In the genomic region with DNA sequence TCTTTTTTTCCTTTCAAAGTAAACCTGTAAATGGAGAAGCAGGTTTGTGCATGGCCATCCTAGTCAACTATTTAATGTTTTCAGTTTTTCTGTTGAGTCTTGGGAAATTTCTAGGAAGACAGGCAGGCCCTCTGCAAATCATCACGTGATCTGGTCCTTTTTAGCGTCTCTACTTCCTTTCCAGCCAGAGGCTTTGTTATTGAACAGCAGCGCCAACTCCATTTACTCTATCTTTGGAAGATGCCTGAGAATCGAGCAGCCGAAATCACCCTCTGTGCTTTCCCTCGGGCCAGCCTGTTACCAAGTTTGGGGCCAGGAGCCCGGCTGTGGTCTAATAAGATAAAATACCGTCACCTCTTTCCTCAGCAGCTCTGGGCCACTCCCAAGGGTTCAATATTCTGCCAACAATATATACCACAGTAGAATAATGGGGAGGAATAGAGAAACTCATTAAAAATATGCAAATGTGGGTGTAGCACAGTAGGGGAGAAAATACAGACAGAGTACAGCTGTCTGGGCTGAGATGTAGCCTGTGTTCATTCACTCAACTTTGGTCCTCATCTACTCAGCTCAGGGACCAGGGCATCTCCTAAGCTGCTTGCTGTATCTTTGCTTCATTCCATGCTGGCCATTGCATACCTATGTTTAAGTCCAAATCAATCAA, we compare ENCODE assay signal across 9 mouse cellular contexts. TPM values are rescaled to one million over a fixed set of nuclear protein-coding genes. Genes with fewer than 3 reads are reported as not detected.
DNase-seq lines count a peak whose midpoint lies in the region; ATAC-seq and TF ChIP-seq lines count a peak whose summit lies in the region.
"Had no signal": no experiment of that assay in that cellular context is flagged by ENCODE, and none has a peak within 500 bp of the region (broad histone marks: within the 10 kb centered on the region; RNA-seq: fewer than 3 reads in every experiment).

No protein-coding gene starts in this region.

- no peak overlapping the region for H3K9ac ChIP-seq in intestine, postnatal 0 days (ENCODE audit: low read depth, low read length)
- no peak overlapping the region for H3K9ac ChIP-seq in intestine, embryonic 16.5 days (ENCODE audit: low read depth, low read length)
- peak overlapping the region; percentile 13 for H3K9ac ChIP-seq in MEL (ENCODE audit: control insufficient read depth, low read depth, low read length, poor library complexity, severe bottlenecking)

- H3K4me3 ChIP-seq in intestine, postnatal 0 days (ENCODE audit: low read depth, low read length), result no peak overlapping the region
- H3K4me3 ChIP-seq in intestine, embryonic 16.5 days (ENCODE audit: low read length), result no peak overlapping the region
- H3K4me3 ChIP-seq in MEL (ENCODE audit: control insufficient read depth in 1 of 2, insufficient read depth in 1 of 2, low read depth in 2 of 2, low read length in 2 of 2), result peak overlapping the region; percentile 6 to 61
- H3K4me3 ChIP-seq in heart, embryonic 10.5 days, result peak overlapping the region; percentile 29; the same call in 1 of the 2 replicates

- TF ChIP-seq RAD21 in MEL (IDR thresholded peaks at IDR 0.05; ENCODE audit: low read depth, low read length), result no peak

- ATAC-seq in intestine, postnatal 0 days, result no peak
- no peak for ATAC-seq in intestine, embryonic 16.5 days
- ATAC-seq in megakaryocyte-erythroid progenitor cell, adult 5-6 weeks (replicated peaks; ENCODE audit: low FRiP score, low TSS enrichment, poor library complexity, severe bottlenecking), result peak; percentile 61

- H3K4me1 ChIP-seq in intestine, postnatal 0 days (replicated peaks; ENCODE audit: control insufficient read depth, insufficient read depth, low read length), result no peaks in the 10 kb centered on the region
- H3K4me1 ChIP-seq in intestine, embryonic 16.5 days (ENCODE audit: control insufficient read depth, insufficient read depth, low read length), result peaks cover 8% of the 10 kb centered on the region
- H3K4me1 ChIP-seq in MEL (ENCODE audit: control insufficient read depth in 1 of 2, insufficient read depth in 2 of 2, low read length in 2 of 2), result no peaks in the 10 kb centered on the region; a peak in 2 of 4 replicates
- peaks cover 8% of the 10 kb centered on the region for H3K4me1 ChIP-seq in heart, embryonic 10.5 days

- 0 out of 2 replicates have a peak overlapping the region, but pooled peaks have one; percentile 2 for H3K4me2 ChIP-seq in intestine, postnatal 0 days (replicated peaks; ENCODE audit: low read depth)
- H3K4me2 ChIP-seq in intestine, embryonic 16.5 days (ENCODE audit: low read depth, low read length), result no peak overlapping the region

- no peaks in the 10 kb centered on the region for H3K27me3 ChIP-seq in intestine, postnatal 0 days (replicated peaks; ENCODE audit: control insufficient read depth, insufficient read depth, low read length)
- no peaks in the 10 kb centered on the region for H3K27me3 ChIP-seq in intestine, embryonic 16.5 days (replicated peaks; ENCODE audit: control insufficient read depth, insufficient read depth, low read length)
- H3K27me3 ChIP-seq in MEL (ENCODE audit: control insufficient read depth in 1 of 2, insufficient read depth in 2 of 2, low read length in 2 of 2), result peaks cover 0 to 2% of the 10 kb centered on the region in 2 experiments; a peak in 3 of 4 replicates
- no peaks in the 10 kb centered on the region for H3K27me3 ChIP-seq in heart, embryonic 10.5 days (ENCODE audit: insufficient read depth, poor library complexity, severe bottlenecking)

- no peaks in the 10 kb centered on the region for H3K36me3 ChIP-seq in intestine, postnatal 0 days (ENCODE audit: control insufficient read depth, insufficient read depth)
- no peaks in the 10 kb centered on the region for H3K36me3 ChIP-seq in intestine, embryonic 16.5 days (ENCODE audit: control insufficient read depth, insufficient read depth, low read length)
- no peaks in the 10 kb centered on the region for H3K36me3 ChIP-seq in MEL (ENCODE audit: control insufficient read depth in 1 of 2, insufficient read depth in 2 of 2, low read length in 2 of 2)
- no peaks in the 10 kb centered on the region for H3K36me3 ChIP-seq in heart, embryonic 10.5 days

- no peak for TF ChIP-seq POLR2A in MEL (IDR thresholded peaks at IDR 0.05; ENCODE audit: control insufficient read depth in 1 of 2, insufficient read depth in 1 of 2, low read depth in 1 of 2, low read length in 2 of 2, poor library complexity in 1 of 2)

- no peak for TF ChIP-seq CTCF in intestine, postnatal 0 days (IDR thresholded peaks at IDR 0.05; ENCODE audit: low read depth)
- TF ChIP-seq CTCF in MEL (IDR thresholded peaks at IDR 0.05 in 2 of 3, conservative IDR thresholded peaks at IDR 0.05 in 1 of 3; ENCODE audit: control insufficient read depth in 1 of 3, insufficient read depth in 1 of 3, low read depth in 2 of 3, low read length in 3 of 3, poor library complexity in 1 of 3, severe bottlenecking in 1 of 3), result no peak

- 42% methylated on average over 8 of the region's 8 CpGs for WGBS in intestine, postnatal 0 days
- 41% methylated on average over 8 of the region's 8 CpGs for WGBS in intestine, embryonic 16.5 days
- 21% methylated on average over 8 of the region's 8 CpGs for WGBS in heart, embryonic 10.5 days

- H3K9me3 ChIP-seq in intestine, postnatal 0 days (ENCODE audit: control insufficient read depth), result no peaks in the 10 kb centered on the region
- no peaks in the 10 kb centered on the region for H3K9me3 ChIP-seq in intestine, embryonic 16.5 days (ENCODE audit: control insufficient read depth, low read length)
- no peaks in the 10 kb centered on the region for H3K9me3 ChIP-seq in MEL (replicated peaks; ENCODE audit: insufficient read depth, low read length)
- no peaks in the 10 kb centered on the region for H3K9me3 ChIP-seq in heart, embryonic 10.5 days

- DNase-seq in MEL (ENCODE audit: low read depth, low spot score), result no peak
- no peak for DNase-seq in heart, embryonic 10.5 days (ENCODE audit: low spot score)
- no peak for DNase-seq in cerebellum, adult 8-10 months
- no peak for DNase-seq in kidney, postnatal 10 days
- DNase-seq in kidney, adult 11 months, result no peak
- DNase-seq: gastrocnemius, postnatal 36 days had no signal

- TF ChIP-seq EP300 in MEL (IDR thresholded peaks at IDR 0.05; ENCODE audit: low read depth in 1 of 2, low read length in 2 of 2), result no peak

- H3K27ac ChIP-seq in intestine, postnatal 0 days (ENCODE audit: low read depth, low read length), result no peak overlapping the region
- H3K27ac ChIP-seq in intestine, embryonic 16.5 days (ENCODE audit: low read length), result no peak overlapping the region
- H3K27ac ChIP-seq in MEL (ENCODE audit: control insufficient read depth, low read depth, low read length), result no peak overlapping the region
- H3K27ac ChIP-seq in heart, embryonic 10.5 days, result 0 out of 2 replicates have a peak overlapping the region, but pooled peaks have one; percentile 3

- no peaks in the 10 kb centered on the region for H3K79me2 ChIP-seq in MEL (ENCODE audit: control insufficient read depth, insufficient read depth, low read length, poor library complexity)

TF ChIP-seq in MEL, 35 proteins besides CTCF, POLR2A, EP300 and RAD21:
- TF ChIP-seq MAX (IDR thresholded peaks at IDR 0.05; ENCODE audit: low read length) (peak; percentile 30; the same call in 1 of the 2 replicates), USF1 (IDR thresholded peaks at IDR 0.05; ENCODE audit: low read depth, low read length) (peak; percentile 91), MAFK (IDR thresholded peaks at IDR 0.05; ENCODE audit: borderline replicate concordance, low read depth, low read length) (no peak), ZKSCAN1 (IDR thresholded peaks at IDR 0.05; ENCODE audit: low read depth, low read length) (no peak), NRF1 (IDR thresholded peaks at IDR 0.05; ENCODE audit: insufficient read depth, low read depth, low read length, poor library complexity, severe bottlenecking) (no peak), USF2 (IDR thresholded peaks at IDR 0.05; ENCODE audit: borderline replicate concordance in 1 of 2, insufficient read depth in 1 of 2, low read depth in 1 of 2, low read length in 2 of 2) (peak in 1 of 2 experiments; percentile 64; a peak in 2 of 4 replicates), BHLHE40 (IDR thresholded peaks at IDR 0.05; ENCODE audit: borderline replicate concordance, low read depth, low read length) (peak; percentile 57; the same call in 1 of the 2 replicates)

RNA-seq across cellular contexts. Expression of gene Tspan3, which starts 15.0 kb away (rescaled TPM):
- 213 and 230 TPM in 2 replicates for polyA plus RNA-seq in intestine, postnatal 0 days (2015; fragmentation: Nextera tagmentation; extraction: Ambion mirVana)
- polyA plus RNA-seq in intestine, embryonic 16.5 days (2015; fragmentation: Nextera tagmentation; extraction: Ambion mirVana), result 389 and 416 TPM in 2 replicates
- total RNA-seq in MEL (2012; rRNA removed), result 48.3 and 49.5 TPM in 2 replicates
- 10 to 100 TPM; 62.6 to 87.3 TPM for polyA plus RNA-seq in MEL (2012; ENCODE audit: insufficient read depth in 1 of 2, insufficient read length in 2 of 2, low read depth in 1 of 2, low replicate concordance in 2 of 2, missing spikeins in 1 of 2)
- 399 and 412 TPM in 2 replicates for polyA plus RNA-seq in heart, embryonic 10.5 days (2016; fragmentation: Nextera tagmentation; extraction: Ambion mirVana)
- total RNA-seq in megakaryocyte-erythroid progenitor cell, adult 5-6 weeks (2014; fragmentation: Nextera tagmentation), result 14.0 and 15.7 TPM in 2 replicates
- 16.8 and 27.4 TPM in 2 replicates for total RNA-seq in megakaryocyte-erythroid progenitor cell, adult 5-6 weeks (2017)

Comparison
In these comparisons a context has a peak if more than half of its experiments do, and no peak if none do; other contexts are left out.
1. H3K4me3 ChIP-seq: peak in MEL (2 of 2) and heart, embryonic 10.5 days (single experiment); none in intestine, postnatal 0 days (single experiment) and intestine, embryonic 16.5 days (single experiment).